Mouse (Mus musculus) ES-E14 (cell line): ENCODE data around the gene Rgl3.

Experiments used
- CHD2 ChIP-seq: IDR thresholded peaks from 2 replicates; pipeline ENCODE4 v1.6.1; 2014; ENCODE audit warnings: mild to moderate bottlenecking, low read depth, low read length, inconsistent platforms
- MAFK ChIP-seq: IDR thresholded peaks from 2 replicates; pipeline ENCODE4 v1.6.1; 2014; ENCODE audit warnings: mild to moderate bottlenecking, low read depth, low read length, inconsistent platforms; ENCODE audit not compliant: insufficient read depth
- ZNF384 ChIP-seq: IDR thresholded peaks from 2 replicates; pipeline ENCODE4 v1.6.1; 2012; ENCODE audit warnings: low read depth, low read length, inconsistent platforms

- TF ChIP-seq CHD2 (no peak), ZNF384 (no peak), MAFK (no peak)
Observed at GRCm38 (mm10) chr9:21960558-21961208, 28.6 kb downstream of the Rgl3 start.
